Mouse (Mus musculus) embryo, embryonic 10.5 days (tissue): ENCODE measurements around the gene Taf15.

Source experiments
- DNase-seq: peaks from one replicate; pipeline ENCODE4 v3.0.0-alpha.2; 2015; ENCODE audit warnings: low spot score

The Taf15 gene

GRCm38 (mm10) chr11:83472324-83473234 is at the start of gene Taf15:
TSS of gene Taf15 (plus strand) at chr11:83473086.
- peak; percentile 99 for DNase-seq

- peak; percentile 89 for DNase-seq
These were observed 48.2 kb upstream of the Taf15 start for GRCm38 (mm10) chr11:83424681-83425080.

- no peak for DNase-seq
These were observed 45.9 kb upstream of the Taf15 start for GRCm38 (mm10) chr11:83426964-83427363.

DNA sequence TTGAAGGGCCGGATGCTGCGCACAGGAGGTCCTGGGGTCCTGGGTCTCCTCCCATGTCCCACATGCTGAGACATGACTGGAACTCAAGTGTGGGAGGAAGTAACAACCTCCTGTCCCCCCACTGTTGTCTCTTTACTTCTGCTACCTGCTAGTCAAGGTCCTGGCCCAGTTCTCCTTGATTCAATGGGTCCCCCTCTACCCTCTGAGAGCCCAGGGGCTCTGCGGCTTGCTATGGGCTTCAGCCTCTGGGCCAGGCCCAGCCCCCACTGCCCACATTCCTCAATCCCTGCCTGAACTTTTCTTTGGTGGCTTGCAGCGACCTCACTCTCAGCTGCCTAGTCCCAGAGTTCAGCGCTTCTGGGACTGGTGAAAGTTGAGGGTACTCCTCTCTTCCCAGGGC is 43.5 kb upstream of the Taf15 start, which contains the start of gene Gas2l2:
Gene Gas2l2, minus strand, starts transcription at position 101 of the 400 bp plus-strand sequence.
- DNase-seq: no peak

DNA sequence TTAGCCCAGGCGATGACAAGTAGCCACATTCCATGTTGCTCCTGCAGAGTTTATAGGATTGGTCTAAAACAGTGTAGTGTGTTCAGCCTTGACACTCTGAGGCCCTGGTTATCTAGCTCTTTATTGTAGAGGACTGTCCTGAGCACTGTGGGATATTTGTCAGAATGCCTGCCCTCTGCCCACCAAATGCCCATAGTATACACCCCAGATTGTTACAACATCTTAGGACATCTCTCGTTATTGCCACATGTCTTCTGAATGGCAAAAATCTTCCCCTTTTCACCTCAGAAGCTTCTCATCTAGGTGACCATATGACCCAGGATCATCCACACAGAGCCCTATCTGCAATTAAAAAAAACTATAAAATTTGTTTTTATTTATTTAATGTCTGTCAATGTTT is 40.4 kb upstream of the Taf15 start:
- DNase-seq: no peak

DNA sequence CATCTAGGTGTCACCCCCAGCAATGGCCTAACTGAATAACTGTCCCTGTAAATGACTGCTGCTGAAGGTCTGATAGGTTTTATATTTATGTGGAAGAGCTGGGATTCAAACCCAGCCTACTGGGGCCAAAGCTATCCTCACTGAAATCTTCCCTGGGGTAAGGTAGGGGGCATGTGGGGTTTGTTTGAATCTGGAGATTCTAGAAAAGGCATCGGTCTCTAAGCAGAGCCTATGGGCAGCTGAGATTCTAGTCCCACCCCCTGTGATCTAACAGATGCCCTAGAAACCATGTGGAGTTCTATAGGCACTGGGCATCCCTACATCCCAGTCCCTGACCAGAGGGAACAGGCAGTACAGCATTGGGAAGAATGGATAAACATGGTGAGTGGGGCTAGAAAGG is 35.5 kb upstream of the Taf15 start, which contains the start of gene 1700020L24Rik:
Gene 1700020L24Rik, plus strand, starts transcription at position 301 of the 400 bp plus-strand sequence.
- DNase-seq: no peak

- DNase-seq: no peak
These were observed 33.3 kb upstream of the Taf15 start for GRCm38 (mm10) chr11:83439426-83440060.

GRCm38 (mm10) chr11:83440081-83441064 is 32.5 kb upstream of the Taf15 start:
- peak; percentile 96 for DNase-seq

DNA sequence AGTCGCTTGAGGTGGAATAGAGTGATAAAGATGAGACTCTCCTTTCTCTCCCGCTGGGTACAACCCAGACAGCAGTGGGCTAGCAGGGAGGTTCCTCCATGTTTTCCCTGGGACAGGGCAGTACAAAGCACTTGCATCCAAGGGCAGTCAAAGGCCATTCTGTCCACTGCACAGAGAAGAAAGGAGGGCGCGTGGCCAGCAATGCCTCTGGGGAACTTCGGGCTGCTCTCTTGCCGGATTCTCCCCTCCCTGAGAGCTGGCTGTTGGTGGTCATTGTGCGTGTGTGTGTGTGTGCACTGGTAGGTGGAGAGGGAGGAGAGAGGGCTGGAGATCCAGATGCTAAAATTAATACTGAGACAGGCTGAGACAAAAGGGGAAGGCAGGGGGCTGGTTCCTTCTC is 31.7 kb upstream of the Taf15 start:
- DNase-seq: no peak

DNA sequence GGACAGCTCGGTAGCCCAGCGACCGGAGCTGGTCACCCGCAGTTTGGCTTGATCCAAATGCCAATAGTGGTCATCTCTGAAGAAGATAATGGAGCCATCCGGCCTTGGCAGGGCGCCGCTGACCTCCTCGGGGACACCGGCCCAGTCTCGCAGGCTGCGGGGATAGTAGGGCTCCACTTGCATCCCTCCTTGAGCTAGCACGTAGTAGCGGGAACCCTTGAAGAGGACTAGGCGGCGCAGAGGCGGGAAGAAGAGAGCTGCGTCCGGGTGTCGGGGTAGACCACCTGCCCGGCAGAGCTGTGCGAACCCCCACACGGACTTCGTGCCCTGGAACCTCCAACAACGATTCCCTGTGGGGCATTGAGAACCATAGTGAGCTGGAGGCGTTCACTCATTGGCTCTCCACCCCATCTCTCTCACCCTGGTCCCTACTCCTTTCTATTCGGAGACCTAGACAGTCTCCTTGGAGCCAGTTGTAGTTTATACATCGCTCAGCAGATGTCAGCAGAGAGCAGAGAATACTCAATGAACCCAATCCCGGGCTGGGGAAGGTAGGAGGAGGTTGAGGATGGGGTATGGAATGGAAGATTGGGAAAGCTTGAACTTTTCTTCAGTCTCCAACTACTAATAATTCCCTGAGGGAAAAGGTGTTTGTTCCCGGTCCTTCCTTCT is 30.2 kb upstream of the Taf15 start:
- peak; percentile 94 for DNase-seq

DNA sequence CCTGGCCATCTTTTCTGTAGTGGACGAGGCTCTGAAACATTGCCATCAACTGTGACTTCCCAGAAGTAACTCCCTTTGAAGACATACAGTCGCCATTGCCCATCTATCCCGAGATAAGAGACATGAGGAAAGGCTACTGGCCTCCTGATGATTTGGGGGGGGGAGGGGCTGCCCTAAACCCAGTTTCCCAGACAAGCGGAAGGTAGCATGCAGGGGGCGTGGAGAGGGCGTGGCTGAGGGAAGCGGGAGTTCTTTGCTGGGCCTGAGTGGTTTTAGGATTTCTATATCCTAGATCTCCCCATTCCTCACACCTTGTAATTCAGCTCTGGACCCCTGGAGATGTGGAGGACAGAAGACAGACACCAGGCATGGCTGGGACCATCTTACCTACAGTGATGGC is 29.1 kb upstream of the Taf15 start:
- peak; percentile 30 for DNase-seq

DNA sequence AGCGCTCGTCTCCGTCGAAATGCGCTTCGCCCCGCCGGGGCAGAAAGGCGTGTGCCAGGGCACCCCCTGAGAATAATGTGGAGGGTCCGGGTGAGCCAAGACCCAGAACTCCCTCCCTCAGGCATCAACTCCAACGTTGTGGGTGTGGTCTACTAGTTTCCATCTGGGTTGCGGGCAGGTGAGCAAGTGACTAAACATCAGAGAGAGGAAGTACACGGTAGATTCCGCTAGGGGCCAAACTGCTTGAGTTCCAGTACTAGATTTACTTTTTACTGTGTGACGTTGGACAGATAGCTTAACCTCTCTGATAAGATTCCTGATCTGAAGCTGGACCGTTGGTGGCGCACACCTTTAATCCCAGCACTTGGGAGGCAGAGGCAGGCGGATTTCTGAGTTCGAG is 27.9 kb upstream of the Taf15 start:
- DNase-seq: no peak

DNA sequence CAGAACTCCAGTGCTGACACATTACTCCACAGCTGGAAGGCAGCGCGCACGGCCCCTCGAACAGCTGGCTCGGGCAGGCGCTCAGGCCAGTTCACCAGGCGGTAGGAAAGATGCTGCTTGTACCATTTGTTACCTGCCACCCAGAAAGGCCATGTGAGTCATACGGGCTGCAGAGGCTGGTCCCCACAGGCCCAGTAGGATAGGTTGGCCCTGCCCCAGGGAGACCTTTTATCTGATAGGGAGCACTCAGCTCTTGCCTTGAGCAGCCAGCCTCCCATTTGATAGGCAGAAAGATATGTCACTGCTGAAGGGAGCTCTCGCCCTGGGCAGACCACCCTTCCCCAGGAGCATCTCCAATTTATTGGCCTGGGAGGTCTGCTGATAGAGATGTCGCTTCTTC is 25.3 kb upstream of the Taf15 start:
- no peak for DNase-seq

DNA sequence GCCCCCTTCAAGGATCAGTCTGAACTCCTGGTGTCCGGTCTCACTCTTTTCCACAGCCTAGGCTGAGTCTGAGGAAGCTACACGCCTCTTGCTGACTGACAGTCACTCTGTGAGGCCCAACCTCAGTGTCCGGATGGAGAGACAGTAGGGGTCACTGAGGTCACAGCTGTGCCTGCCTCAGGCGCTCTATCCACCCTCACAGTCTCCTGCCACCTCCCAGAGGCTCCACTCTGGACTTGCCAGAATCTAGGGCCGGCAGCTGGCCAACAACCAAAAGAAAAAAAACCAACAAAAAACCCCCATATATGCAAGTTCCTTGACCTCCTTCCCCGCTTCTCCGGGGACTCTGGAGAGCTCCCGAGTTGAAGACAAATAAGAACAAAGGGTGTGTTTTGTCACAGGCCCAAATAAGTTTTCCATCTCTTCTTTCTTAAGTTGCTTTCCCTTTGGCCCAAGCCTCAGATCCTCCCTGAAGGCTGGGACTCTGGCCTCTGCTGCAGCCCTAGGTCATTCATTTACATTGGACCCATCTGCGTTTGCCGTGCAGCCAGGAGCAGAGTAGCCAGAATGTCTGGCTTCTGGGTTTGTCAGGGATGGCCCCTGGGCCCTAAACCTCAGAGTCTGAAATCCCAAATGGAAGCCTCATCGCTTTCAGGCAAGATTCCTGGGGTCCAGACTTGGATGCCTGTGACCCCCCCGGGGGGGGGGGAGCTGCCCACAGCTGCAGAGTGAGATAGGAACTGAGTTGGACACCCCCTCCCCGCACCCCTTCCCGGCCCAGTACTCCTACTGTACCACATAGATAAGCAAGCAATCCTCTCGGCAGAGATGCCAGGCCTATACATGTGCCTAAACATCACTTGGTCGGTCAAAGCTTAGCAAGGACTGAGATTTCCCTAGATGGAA is 24.6 kb upstream of the Taf15 start:
- peak; percentile 70 for DNase-seq

- no peak for DNase-seq
These were observed 24.0 kb upstream of the Taf15 start for GRCm38 (mm10) chr11:83448927-83449236.

DNA sequence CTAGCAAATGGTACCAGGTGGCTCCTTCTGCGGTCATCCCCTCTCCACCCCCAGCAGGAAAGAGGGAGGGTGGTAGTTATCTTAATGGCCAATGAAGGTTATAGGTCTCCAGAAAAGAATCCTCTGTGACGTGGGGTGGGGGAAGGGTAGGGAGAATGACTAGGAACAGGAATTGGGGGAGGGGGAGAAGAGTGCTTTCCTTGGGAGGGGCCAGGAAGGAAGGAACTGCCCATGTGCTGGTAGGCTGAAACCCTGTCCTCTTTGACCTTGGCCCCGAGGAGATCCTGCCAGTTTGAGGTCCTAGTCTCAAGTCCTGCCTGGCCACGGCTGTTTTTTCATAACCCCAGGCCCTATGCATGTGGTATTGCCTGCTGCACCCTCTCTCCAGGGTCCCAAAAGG is 23.6 kb upstream of the Taf15 start:
- peak; percentile 62 for DNase-seq

GRCm38 (mm10) chr11:83450550-83450949 is 22.3 kb upstream of the Taf15 start:
- DNase-seq: no peak

DNA sequence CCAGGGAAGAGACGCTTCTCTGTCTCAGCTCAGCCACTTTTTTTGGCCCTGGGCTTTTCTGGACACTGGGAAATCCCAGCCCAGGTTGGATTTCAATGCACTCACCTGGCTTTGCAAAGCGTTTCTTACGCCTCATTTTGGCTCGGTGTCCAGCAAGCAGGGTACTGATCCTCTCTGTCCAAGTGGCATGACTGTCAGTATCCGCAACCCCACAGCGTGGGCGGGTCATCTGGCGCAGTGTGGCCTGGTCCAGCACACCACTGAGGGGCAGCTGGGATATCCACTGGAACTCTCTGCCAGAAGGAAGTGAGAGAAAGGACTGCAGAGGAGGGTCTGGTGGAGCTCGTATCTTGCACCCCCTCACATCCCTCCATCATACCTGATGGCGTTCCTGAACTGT is 21.6 kb upstream of the Taf15 start:
- no peak for DNase-seq

DNA sequence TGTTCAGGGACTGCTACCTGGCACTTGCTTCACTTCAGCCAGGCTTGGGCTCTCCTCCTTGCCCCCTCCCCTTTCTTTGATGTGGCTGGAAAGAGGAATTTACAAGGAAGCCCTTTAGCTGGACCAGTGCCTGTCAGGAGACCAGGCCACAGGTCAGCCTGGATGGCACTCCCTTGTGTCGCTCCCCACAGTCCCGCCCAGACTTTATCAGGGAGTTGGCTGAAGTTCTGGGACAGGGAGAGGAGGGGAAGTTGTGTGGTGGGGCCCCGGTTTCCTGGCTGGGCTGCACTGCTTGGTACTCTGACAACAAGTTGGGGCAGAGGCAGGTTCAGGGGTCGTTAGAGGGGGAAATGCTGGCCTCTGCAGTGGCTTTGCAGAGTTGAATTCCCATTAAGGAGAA is 18.3 kb upstream of the Taf15 start:
- no peak for DNase-seq

- DNase-seq: no peak
These were observed 17.3 kb upstream of the Taf15 start for GRCm38 (mm10) chr11:83455608-83456007.

GRCm38 (mm10) chr11:83457257-83457656 is 15.6 kb upstream of the Taf15 start:
- DNase-seq: no peak
